Mouse (Mus musculus) spleen, adult 18-20 months (tissue): Measurements from ENCODE around the gene Nav1.

Experiments
- DNase-seq, 2 experiments: peaks; one replicate each; pipeline ENCODE4 v3.0.0; 2022; ENCODE audit warnings: mixed read lengths in 2 of 2

Nav1 gene

DNA sequence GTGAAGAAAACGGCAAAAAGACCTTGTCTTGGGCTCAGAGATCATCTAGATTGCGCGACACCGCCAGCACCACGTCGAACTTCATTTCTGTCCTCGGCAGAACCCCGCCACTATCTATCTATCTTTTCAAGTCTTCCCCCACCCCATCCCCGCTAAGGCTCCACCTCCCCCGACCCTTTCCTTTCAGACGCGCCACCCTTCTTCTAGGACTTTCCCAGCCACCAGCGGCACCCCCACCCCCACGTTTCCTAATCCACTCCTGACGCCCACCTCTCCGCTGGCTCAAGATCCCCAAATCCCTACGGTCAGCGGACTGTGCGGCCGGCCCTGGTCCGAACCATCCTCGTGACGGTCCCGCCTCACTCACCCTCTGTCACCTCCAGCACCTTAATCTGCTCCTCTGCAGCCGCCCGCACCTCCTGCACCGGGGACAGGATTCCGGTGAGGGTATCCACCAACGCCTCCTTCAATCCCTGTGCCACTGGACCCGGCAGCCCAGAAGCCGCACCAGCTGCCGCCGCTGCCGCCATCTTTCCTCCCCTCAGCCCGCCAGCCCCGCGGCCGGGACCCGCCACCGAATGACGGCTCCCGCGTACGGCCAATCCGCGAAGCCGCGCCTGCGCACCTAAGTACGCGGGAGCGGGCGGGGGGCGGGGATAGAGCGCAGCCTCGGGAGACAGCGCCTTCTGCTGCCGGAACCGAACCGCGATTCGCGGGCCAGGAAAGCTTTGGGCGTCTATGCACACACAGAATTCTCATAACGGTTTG is 177.0 kb downstream of the Nav1 start, which contains the start of gene Ipo9:
TSS of gene Ipo9 (minus strand) at position 599 of the 768 bp plus-strand sequence.
- DNase-seq = peak; percentile 79 to 89

GRCm38 (mm10) chr1:135427390-135427789 is 179.7 kb downstream of the Nav1 start:
- DNase-seq = no peak

DNA sequence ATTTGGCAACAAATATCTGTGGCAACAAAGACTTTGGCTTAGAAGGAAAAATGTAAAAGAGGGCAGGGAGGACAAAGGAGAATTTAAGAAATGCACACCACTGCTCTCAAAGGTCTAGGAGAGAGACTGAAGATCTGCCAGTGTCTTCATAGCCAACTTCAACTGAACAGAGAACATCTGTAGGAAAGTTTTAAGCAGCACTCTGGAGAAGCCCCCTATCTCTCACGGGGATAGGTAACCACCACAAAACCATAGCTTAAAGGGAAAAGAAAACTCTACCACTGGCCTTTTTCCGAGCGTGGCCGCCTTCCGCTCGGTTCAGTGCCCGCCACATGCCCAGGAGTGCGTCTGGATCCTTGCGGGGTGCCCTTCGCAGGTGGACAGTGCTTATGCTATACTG is 180.4 kb downstream of the Nav1 start:
- DNase-seq = no peak

GRCm38 (mm10) chr1:135422772-135423171 is 184.3 kb downstream of the Nav1 start:
- no peak for DNase-seq

DNA sequence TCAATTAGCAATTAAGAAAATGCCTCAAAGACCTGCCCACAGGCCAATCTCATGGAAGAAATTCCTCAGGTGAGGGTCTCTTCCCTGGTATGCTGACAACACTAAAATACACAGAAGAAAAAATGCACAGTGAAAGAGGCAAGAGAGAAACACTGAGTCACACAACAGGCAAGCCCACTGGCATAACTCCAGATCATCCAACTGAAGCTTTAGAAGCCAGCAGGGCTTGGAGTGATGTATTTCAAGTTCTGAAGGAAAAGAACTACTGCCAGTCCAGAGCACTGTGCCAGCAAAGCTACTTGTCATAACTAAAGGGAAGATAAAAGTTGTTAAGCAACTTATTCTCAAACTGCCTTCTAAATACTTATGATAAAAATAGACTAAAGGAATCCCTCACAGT is 193.1 kb downstream of the Nav1 start:
- DNase-seq = no peak

- no peak for DNase-seq
Observed at GRCm38 (mm10) chr1:135412130-135412529, 195.0 kb downstream of the Nav1 start.

GRCm38 (mm10) chr1:135410967-135411366 is 196.1 kb downstream of the Nav1 start:
- no peak for DNase-seq

DNA sequence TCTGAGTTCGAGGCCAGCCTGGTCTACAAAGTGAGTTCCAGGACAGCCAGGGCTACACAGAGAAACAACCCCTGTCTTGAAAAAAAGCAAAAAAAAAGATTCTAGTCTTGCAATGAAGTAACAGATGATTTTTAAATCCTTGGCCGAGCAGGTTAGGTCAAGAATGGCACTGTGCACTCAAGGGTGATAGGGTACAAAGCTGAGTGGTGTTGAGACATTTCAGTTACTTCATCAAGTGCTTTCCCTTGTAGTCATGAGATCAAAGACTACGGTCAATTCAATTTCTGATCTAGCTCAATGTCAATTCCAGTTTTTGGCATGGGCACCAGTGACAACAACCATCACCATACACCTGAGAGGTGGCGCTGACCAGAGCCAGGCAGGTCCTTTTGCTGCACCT is 198.1 kb downstream of the Nav1 start:
- DNase-seq = no peak

- DNase-seq = no peak
Observed at GRCm38 (mm10) chr1:135405356-135405755, 201.7 kb downstream of the Nav1 start.

- DNase-seq = no peak
Observed at GRCm38 (mm10) chr1:135401452-135402110, 205.5 kb downstream of the Nav1 start.

DNA sequence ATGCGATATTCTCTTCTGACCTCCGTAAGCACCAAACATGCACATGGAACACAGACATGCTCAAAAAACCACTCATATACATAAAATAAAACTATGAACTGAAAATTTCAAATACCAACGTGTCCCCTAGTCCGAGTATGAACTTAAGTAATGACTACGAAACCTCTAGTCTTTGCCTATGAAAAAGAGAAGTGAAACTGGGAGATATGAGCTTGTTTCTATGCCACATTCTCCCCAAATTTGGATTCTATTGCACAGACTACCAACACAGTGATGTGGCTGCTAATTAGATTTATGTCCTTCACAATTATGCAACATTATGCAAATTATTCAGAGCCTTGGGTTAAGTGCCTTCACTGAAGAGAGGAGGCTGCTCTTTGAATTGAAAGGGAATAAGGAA is 207.6 kb downstream of the Nav1 start:
- DNase-seq = no peak

DNA sequence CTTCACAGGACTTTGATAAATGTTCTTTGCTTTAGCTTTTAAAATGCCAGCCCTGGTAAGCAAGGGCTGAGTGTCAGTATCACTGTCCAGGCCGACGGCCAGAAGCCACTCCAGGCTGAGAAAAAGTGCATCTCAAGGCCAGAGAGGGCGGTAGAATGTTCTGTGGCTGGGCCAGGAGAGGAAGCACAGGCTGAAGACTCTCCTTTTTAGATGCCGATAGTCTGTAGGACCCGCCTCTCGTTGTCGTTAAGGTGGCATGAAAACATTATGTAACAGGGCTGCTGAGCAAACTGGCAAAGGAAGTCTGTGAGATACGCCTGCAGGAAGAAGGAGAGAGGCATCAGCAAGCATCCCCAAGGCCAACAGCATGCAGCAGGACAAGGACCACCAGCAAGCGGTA is 221.9 kb downstream of the Nav1 start:
- DNase-seq = no peak
